Mouse (Mus musculus) olfactory bulb, adult 2 months (tissue): Measurements from ENCODE around the gene Dlgap5. TPM values are rescaled to one million over a fixed set of nuclear protein-coding genes. Genes with fewer than 3 reads are reported as not detected.

Experiments
- H3K27ac ChIP-seq: fragments of 200-500 bp; 2 replicates; pipeline ENCODE4 v1.5.1; 2012; ENCODE audit warnings: low read depth, low read length; ENCODE audit not compliant: insufficient read depth
- H3K4me1 ChIP-seq: fragments of 200-500 bp; 2 replicates; pipeline ENCODE4 v1.6.1; 2012; ENCODE audit warnings: low read length; ENCODE audit not compliant: control insufficient read depth, insufficient read depth
- H3K4me3 ChIP-seq: fragments of 200-500 bp; 2 replicates; pipeline ENCODE4 v1.5.1; 2012; ENCODE audit warnings: mild to moderate bottlenecking, low read depth, low read length, moderate library complexity; ENCODE audit not compliant: insufficient read depth
- CTCF ChIP-seq: fragments of 200-500 bp; IDR thresholded peaks from 2 replicates; pipeline ENCODE4 v1.5.1; 2012; ENCODE audit warnings: low read depth, mild to moderate bottlenecking, low read length, moderate library complexity; ENCODE audit not compliant: insufficient read depth
- POLR2A ChIP-seq: fragments of 200-500 bp; IDR thresholded peaks from 2 replicates; pipeline ENCODE4 v1.6.1; 2012; ENCODE audit warnings: mild to moderate bottlenecking, low read depth, low read length, moderate library complexity; ENCODE audit not compliant: insufficient read depth
- WGBS: fragments of 180-500 bp; shearing (Covaris S2); methylation state at CpG from one replicate; pipeline ENCODE4 v1.1.7; 2018; 5-methylcytosine and 5-hydroxymethylcytosine counted together
- polyA plus RNA-seq: library from polyadenylated mRNA; stranded (reverse); fragments of >200 nt; gene quantifications from 2 replicates; pipeline ENCODE4 v1.2.4, GENCODE M21; 2012; ENCODE audit warnings: low replicate concordance; ENCODE audit not compliant: missing spikeins, insufficient read depth, insufficient read length

The Dlgap5 gene
- polyA plus RNA-seq, 1 experiment, result not detected

- Histone ChIP-seq H3K4me3 (no peak overlapping the region), H3K4me1 (peaks cover 18% of the 10 kb centered on the region), H3K27ac (no peak overlapping the region)
- TF ChIP-seq POLR2A (no peak), CTCF (no peak)
- WGBS, result 32% methylated on average over 21 of the region's 21 CpGs
These were observed 53.3 kb downstream of the Dlgap5 start for GRCm38 (mm10) chr14:47364742-47365449.

- peaks cover 11% of the 10 kb centered on the region for H3K4me1 ChIP-seq
- H3K27ac ChIP-seq, result no peak overlapping the region
- no peak for TF ChIP-seq CTCF
- 86% methylated on average over 9 of the region's 9 CpGs for WGBS
- H3K4me3 ChIP-seq, result no peak overlapping the region
These were observed 56.3 kb downstream of the Dlgap5 start for GRCm38 (mm10) chr14:47361899-47362298.

GRCm38 (mm10) chr14:47361418-47361817 lies 56.8 kb downstream of the Dlgap5 start:
- Histone ChIP-seq H3K4me1 (peaks cover 7% of the 10 kb centered on the region; the same call in 1 of the 2 replicates), H3K4me3 (no peak overlapping the region), H3K27ac (no peak overlapping the region)
- TF ChIP-seq CTCF (no peak), POLR2A (no peak)
- WGBS, result 98% methylated on average over 2 of the region's 2 CpGs

- no peak for TF ChIP-seq CTCF
- no peak for TF ChIP-seq POLR2A
- Histone ChIP-seq H3K4me3 (no peak overlapping the region), H3K27ac (no peak overlapping the region), H3K4me1 (no peaks in the 10 kb centered on the region)
- 80% methylated on average over 3 of the region's 3 CpGs for WGBS
These were observed 58.6 kb downstream of the Dlgap5 start for GRCm38 (mm10) chr14:47359610-47360009.

- Histone ChIP-seq H3K27ac (no peak overlapping the region), H3K4me1 (no peaks in the 10 kb centered on the region), H3K4me3 (no peak overlapping the region)
- TF ChIP-seq POLR2A (no peak), CTCF (no peak)
- 93% methylated on average over 3 of the region's 3 CpGs for WGBS
These were observed 61.6 kb downstream of the Dlgap5 start for GRCm38 (mm10) chr14:47356622-47357021.

- Histone ChIP-seq H3K27ac (no peak overlapping the region), H3K4me1 (no peaks in the 10 kb centered on the region), H3K4me3 (no peak overlapping the region)
- 86% methylated on average over 5 of the region's 5 CpGs for WGBS
- TF ChIP-seq POLR2A (no peak), CTCF (no peak)
These were observed 63.3 kb downstream of the Dlgap5 start for GRCm38 (mm10) chr14:47354948-47355347.

- TF ChIP-seq CTCF (no peak), POLR2A (no peak)
- Histone ChIP-seq H3K27ac (no peak overlapping the region), H3K4me3 (no peak overlapping the region), H3K4me1 (no peaks in the 10 kb centered on the region)
- WGBS, result 68% methylated on average over 8 of the region's 8 CpGs
These were observed 64.1 kb downstream of the Dlgap5 start for GRCm38 (mm10) chr14:47354111-47354577.

DNA sequence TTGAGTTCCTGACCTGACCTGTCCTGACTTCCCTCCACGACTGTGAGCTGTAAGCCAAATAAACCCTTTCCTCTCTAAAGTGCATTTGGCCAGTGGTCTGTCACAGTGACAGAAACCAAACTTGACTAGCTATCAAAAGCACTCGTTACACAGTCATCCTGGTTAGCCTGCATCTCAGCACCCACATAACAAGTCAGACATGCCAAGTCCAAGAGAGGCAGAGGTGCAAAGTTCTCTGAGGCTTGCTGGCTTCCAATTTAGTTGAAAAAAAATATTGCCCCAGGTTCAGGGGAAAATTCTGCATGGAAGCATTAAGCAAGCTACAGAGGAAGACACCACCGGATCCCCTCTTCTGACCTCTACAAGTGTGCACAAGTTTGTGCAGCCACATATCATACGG lies 65.0 kb downstream of the Dlgap5 start:
- TF ChIP-seq CTCF (no peak), POLR2A (no peak)
- Histone ChIP-seq H3K4me3 (no peak overlapping the region), H3K4me1 (no peaks in the 10 kb centered on the region), H3K27ac (no peak overlapping the region)
- 87% methylated on average over 4 of the region's 4 CpGs for WGBS

DNA sequence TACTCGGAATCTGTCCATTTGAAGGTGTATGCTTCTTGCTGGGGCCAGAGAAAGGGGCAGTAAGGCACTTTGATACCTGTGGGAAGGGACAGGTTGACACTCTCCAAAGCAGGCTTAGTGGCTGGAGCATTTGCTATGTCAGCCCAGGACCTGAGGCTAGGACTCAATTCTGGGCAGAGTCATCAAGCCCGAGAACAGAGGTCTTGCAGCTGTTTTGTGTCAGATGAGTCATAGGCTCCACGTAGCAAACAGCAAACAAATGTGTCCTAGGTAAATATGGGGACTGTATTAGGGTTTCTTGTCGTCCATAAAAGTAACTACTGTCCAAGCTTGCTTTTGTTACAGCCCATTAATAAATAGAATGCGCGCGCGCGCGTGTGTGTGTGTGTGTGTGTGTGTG lies 65.9 kb downstream of the Dlgap5 start:
- H3K27ac ChIP-seq, result no peak overlapping the region
- 86% methylated on average over 10 of the region's 10 CpGs for whole genome bisulfite sequencing
- no peak overlapping the region for H3K4me3 ChIP-seq
- no peaks in the 10 kb centered on the region for H3K4me1 ChIP-seq
- TF ChIP-seq CTCF, result no peak
- TF ChIP-seq POLR2A, result no peak

DNA sequence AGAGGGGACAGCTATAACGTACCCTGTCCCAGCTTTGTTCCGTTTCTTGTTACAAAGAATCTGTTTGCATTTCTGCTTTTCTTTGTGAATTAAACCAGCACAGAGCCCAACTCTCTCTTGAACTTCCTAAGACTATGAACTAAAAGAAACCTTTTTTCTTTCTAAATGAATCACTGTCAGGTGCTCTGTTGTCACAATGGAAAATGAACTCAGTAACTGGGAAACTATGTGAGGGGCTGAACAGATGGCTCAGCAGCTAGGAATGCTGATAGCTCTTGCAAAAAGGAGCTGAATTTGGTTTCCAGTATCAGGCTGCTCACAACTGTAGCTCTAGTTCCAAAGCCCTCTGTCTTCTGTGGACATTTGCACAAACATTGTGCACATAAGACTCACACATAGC lies 67.2 kb downstream of the Dlgap5 start:
- no peak overlapping the region for H3K27ac ChIP-seq
- no peak overlapping the region for H3K4me3 ChIP-seq
- no peaks in the 10 kb centered on the region for H3K4me1 ChIP-seq
- 63% methylated on average over 2 of the region's 2 CpGs for WGBS
- TF ChIP-seq POLR2A, result no peak
